Mouse (Mus musculus) G1E (cell line): ENCODE data around the gene Mbnl1.

ENCODE experiments used
- CTCF ChIP-seq: IDR thresholded peaks from 2 replicates; pipeline ENCODE4 v1.5.1; 2012; ENCODE audit warnings: low read depth, low read length, inconsistent platforms, mixed read lengths
- GATA1 ChIP-seq: IDR thresholded peaks from 2 replicates; pipeline ENCODE4 v1.6.1; 2012; ENCODE audit warnings: borderline replicate concordance, low read length, inconsistent platforms, mixed read lengths
- GATA2 ChIP-seq: IDR thresholded peaks from 2 replicates; pipeline ENCODE4 v1.6.1; 2012; ENCODE audit warnings: low read depth, low read length, inconsistent platforms, borderline replicate concordance
- POLR2AphosphoS5 ChIP-seq: IDR thresholded peaks from 2 replicates; pipeline ENCODE4 v1.6.1; 2012; ENCODE audit warnings: low read depth, low read length, inconsistent platforms; ENCODE audit not compliant: insufficient replicate concordance
- TAL1 ChIP-seq: conservative IDR thresholded peaks from 2 replicates; pipeline ENCODE4 v1.6.1; 2012; ENCODE audit warnings: low read depth, low read length, inconsistent platforms, mixed read lengths

DNA sequence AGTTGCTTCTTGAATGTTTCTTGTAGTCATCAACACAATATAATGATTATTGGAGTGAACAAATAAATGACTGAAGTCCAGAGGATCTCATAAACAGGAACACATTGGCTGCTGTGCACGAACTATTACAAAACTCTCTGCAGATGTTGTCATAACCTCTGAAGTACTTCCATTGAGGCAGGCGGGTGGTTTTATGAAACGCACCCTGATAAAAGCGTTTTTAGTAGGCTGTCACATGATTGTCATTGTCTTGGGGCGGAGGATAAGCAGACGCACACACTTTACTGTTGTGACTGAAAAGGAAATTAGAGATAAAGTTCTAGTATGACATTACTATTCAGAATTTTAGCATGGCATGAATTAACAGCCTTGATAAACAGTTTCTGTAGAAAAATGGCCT lies 131.6 kb downstream of the Mbnl1 start:
- TF ChIP-seq GATA1 (no peak), CTCF (no peak), GATA2 (no peak), POLR2AphosphoS5 (no peak), TAL1 (peak; percentile 41)
